Mouse (Mus musculus) kidney, postnatal 0 days (tissue): Measurements from ENCODE around the gene Kalrn. TPM values are rescaled to one million over a fixed set of nuclear protein-coding genes. Genes with fewer than 3 reads are reported as not detected.

ENCODE experiments used
- ATAC-seq: fragments of 200-750 bp; cut with Nextera tagmentation; replicated peaks from 2 replicates; pipeline ENCODE4 v1.8.0; 2017; ENCODE audit warnings: low read depth, moderate number of reproducible peaks, moderate TSS enrichment, moderate library complexity; ENCODE audit not compliant: low FRiP score
- DNase-seq: peaks from one replicate; pipeline ENCODE4 v3.0.0-alpha.2; 2016; ENCODE audit warnings: low spot score
- H3K27ac ChIP-seq: fragments of 300-500 bp; sonication (generic); 2 replicates; pipeline ENCODE4 v1.5.1; 2014; ENCODE audit warnings: mild to moderate bottlenecking
- H3K27me3 ChIP-seq: fragments of 300-500 bp; sonication (generic); 2 replicates; pipeline ENCODE4 v1.6.1; 2014; ENCODE audit warnings: low read length, mixed read lengths; ENCODE audit not compliant: insufficient read depth
- H3K36me3 ChIP-seq: fragments of 300-500 bp; sonication (generic); 2 replicates; pipeline ENCODE4 v1.6.1; 2014; ENCODE audit warnings: low read length, mixed read lengths; ENCODE audit not compliant: insufficient read depth
- H3K4me1 ChIP-seq: fragments of 300-500 bp; sonication (generic); replicated peaks from 2 replicates; pipeline ENCODE4 v1.6.1; 2014; ENCODE audit warnings: antibody characterized with exemption, low read length, mixed read lengths; ENCODE audit not compliant: insufficient read depth
- H3K4me2 ChIP-seq: fragments of 300-500 bp; sonication (generic); 2 replicates; pipeline ENCODE4 v1.6.1; 2014; ENCODE audit warnings: mild to moderate bottlenecking, low read length, moderate library complexity, mixed read lengths
- H3K4me3 ChIP-seq: fragments of 300-500 bp; sonication (generic); replicated peaks from 2 replicates; pipeline ENCODE4 v1.5.1; 2014; ENCODE audit warnings: low read depth, low read length
- H3K9ac ChIP-seq: fragments of 300-500 bp; sonication (generic); 2 replicates; pipeline ENCODE4 v1.6.1; 2014; ENCODE audit warnings: low read depth, low read length
- H3K9me3 ChIP-seq: fragments of 300-500 bp; sonication (generic); replicated peaks from 2 replicates; pipeline ENCODE4 v1.6.1; 2016; ENCODE audit warnings: low read length, inconsistent platforms, mixed read lengths
- CTCF ChIP-seq: IDR thresholded peaks from 2 replicates; pipeline ENCODE4 v1.5.1; 2016; ENCODE audit warnings: antibody characterized with exemption, low read depth, mild to moderate bottlenecking, moderate library complexity
- WGBS: fragments of 180-500 bp; shearing (Covaris S2); extraction: QIAGEN DNeasy Blood & Tissue Kit; methylation state at CpG from one replicate; pipeline ENCODE4 v1.1.7; 2014; 5-methylcytosine and 5-hydroxymethylcytosine counted together
- polyA plus RNA-seq: library from polyadenylated mRNA; unstranded; fragments of >200 nt; fragmentation: Nextera tagmentation; extraction: Ambion mirVana; gene quantifications from 2 replicates; pipeline ENCODE4 v1.2.1, GENCODE M21; 2015

Kalrn gene
- polyA plus RNA-seq, 1 experiment from 2014 or later, result 20.0 TPM

DNA sequence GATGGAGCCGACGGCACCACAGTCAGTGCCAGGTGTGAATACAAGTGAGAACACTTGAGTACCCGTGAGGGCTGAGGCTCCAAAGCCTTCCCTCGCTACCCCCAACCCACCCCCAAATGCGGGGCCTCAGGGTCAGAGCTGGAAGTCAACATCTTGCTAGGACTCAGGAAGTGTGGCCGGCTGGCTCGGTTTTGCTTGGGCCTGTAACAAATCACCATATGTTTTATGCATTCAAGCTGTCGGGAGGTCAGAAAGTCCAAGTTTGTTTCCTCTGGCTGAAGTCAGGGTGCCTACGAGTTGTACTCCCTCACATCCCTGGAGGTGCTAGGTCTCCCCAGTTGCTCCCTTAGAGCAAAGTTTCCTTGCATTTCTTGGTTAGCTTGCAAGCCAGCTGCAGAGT lies 633.7 kb downstream of the Kalrn start:
- Histone ChIP-seq H3K9me3 (no peaks in the 10 kb centered on the region), H3K9ac (no peak overlapping the region), H3K4me1 (peaks cover 34% of the 10 kb centered on the region), H3K36me3 (no peaks in the 10 kb centered on the region), H3K4me2 (no peak overlapping the region), H3K27me3 (no peaks in the 10 kb centered on the region), H3K4me3 (no peak overlapping the region), H3K27ac (no peak overlapping the region)
- ATAC-seq, result no peak
- WGBS, result 21% methylated on average over 9 of the region's 9 CpGs
- TF ChIP-seq CTCF, result no peak
- peak; percentile 81 for DNase-seq

GRCm38 (mm10) chr16:33939133-33939531 lies 634.2 kb downstream of the Kalrn start:
- Histone ChIP-seq H3K4me2 (no peak overlapping the region), H3K36me3 (no peaks in the 10 kb centered on the region), H3K4me1 (peaks cover 34% of the 10 kb centered on the region), H3K27ac (no peak overlapping the region), H3K27me3 (no peaks in the 10 kb centered on the region), H3K4me3 (no peak overlapping the region), H3K9me3 (no peaks in the 10 kb centered on the region), H3K9ac (no peak overlapping the region)
- 61% methylated on average over 2 of the region's 2 CpGs for WGBS
- DNase-seq, result no peak
- no peak for TF ChIP-seq CTCF
- no peak for ATAC-seq

DNA sequence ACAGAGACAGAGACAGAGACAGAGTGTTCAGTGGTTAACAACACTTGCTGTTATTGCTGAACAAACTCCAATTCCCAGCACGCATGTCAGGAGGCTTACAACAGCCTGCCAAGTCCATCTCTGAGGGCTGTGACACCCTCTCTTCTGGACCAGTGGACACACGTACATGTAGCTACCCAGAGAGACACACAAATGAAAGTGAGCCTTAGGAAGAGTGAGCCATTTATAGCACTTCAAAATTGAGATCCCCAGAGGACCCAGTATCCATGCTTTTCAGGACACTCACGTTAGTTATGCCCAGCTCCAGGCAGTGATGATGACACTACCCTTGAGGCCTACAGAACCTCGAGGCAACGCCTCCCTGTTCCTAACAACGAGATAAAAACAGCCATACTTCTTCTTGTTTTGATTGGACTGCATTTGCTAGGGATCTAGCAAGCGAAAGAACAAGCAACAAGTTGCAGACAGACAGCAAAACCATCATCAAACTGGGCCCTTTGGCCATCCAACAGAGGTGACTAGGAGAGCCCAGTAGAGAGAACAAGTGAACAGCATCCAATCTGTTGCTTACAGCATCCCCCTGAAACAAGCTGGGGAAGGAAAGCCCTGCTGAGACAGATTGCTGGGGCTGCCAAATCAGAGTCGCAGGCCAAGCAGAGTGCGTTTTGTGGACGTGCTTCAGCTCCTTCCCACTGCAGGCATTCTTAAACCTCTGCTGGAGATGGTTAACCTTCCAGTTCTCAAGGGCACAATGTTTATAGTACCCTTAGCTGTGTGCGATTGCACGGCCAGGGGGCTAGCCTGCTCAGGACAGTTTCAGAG lies 634.8 kb downstream of the Kalrn start:
- no peaks in the 10 kb centered on the region for H3K9me3 ChIP-seq
- no peak for TF ChIP-seq CTCF
- no peak overlapping the region for H3K4me2 ChIP-seq
- no peaks in the 10 kb centered on the region for H3K36me3 ChIP-seq
- no peak overlapping the region for H3K4me3 ChIP-seq
- ATAC-seq (no peak), DNase-seq (no peak)
- H3K4me1 ChIP-seq, result peaks cover 34% of the 10 kb centered on the region
- no peak overlapping the region for H3K9ac ChIP-seq
- H3K27me3 ChIP-seq, result no peaks in the 10 kb centered on the region
- 51% methylated on average over 12 of the region's 12 CpGs for WGBS
- H3K27ac ChIP-seq, result no peak overlapping the region

DNA sequence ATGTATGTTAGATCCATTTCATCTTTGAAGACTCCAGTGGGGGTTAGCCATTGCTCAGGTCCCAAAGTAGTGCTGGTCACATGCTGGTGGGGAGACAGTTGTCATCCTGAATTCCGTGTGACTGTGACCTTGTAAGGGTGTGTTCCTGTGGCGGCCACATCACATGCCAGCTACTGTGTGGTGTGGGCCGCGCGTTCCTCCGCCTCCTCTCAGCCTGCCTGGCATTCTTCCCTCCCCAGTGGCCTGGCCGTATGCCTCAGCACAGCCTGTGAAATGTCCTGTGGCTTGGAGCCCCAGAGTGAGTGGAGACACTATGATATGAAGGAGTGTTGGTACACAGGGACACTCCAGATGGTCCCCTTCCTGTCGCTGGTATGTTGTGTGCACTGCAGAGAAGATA lies 635.8 kb downstream of the Kalrn start:
- WGBS, result 73% methylated on average over 8 of the region's 8 CpGs
- no peak overlapping the region for H3K4me2 ChIP-seq
- peaks cover 31% of the 10 kb centered on the region for H3K4me1 ChIP-seq
- H3K27me3 ChIP-seq, result no peaks in the 10 kb centered on the region
- no peak overlapping the region for H3K9ac ChIP-seq
- no peaks in the 10 kb centered on the region for H3K9me3 ChIP-seq
- H3K36me3 ChIP-seq, result no peaks in the 10 kb centered on the region
- TF ChIP-seq CTCF, result no peak
- no peak overlapping the region for H3K4me3 ChIP-seq
- ATAC-seq, result no peak
- H3K27ac ChIP-seq, result no peak overlapping the region
- DNase-seq, result no peak

DNA sequence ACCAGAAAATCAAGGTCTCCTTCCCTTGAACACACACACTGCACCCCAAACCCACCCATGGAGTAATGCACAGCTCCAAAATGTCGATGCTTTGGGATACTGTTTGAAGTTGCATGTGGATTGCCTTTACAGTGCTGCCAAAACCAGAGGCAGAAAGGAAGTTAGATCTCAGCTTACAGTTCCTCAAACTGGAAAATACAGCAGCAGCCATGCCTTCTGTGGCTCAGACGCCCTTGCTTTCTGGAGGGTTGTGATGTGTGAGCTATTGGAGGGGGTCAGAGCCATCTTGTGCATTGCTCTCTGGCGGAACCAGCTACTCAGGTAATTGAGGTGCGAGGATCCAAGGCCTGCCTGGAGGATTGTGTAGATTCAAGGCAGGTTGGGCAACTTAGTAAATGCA lies 636.4 kb downstream of the Kalrn start:
- peaks cover 27% of the 10 kb centered on the region for H3K4me1 ChIP-seq
- no peaks in the 10 kb centered on the region for H3K9me3 ChIP-seq
- no peak for DNase-seq
- H3K4me2 ChIP-seq, result no peak overlapping the region
- no peak overlapping the region for H3K27ac ChIP-seq
- no peak overlapping the region for H3K9ac ChIP-seq
- no peaks in the 10 kb centered on the region for H3K27me3 ChIP-seq
- ATAC-seq, result no peak
- WGBS, result 83% methylated on average over 4 of the region's 4 CpGs
- TF ChIP-seq CTCF, result no peak
- H3K36me3 ChIP-seq, result no peaks in the 10 kb centered on the region
- no peak overlapping the region for H3K4me3 ChIP-seq

- DNase-seq (no peak), ATAC-seq (no peak)
- Histone ChIP-seq H3K9me3 (no peaks in the 10 kb centered on the region), H3K4me1 (peaks cover 18% of the 10 kb centered on the region; the same call in 1 of the 2 replicates), H3K9ac (no peak overlapping the region), H3K27me3 (no peaks in the 10 kb centered on the region), H3K4me3 (no peak overlapping the region), H3K27ac (no peak overlapping the region), H3K36me3 (no peaks in the 10 kb centered on the region), H3K4me2 (no peak overlapping the region)
- WGBS, result 82% methylated on average over 6 of the region's 6 CpGs
- no peak for TF ChIP-seq CTCF
Measured at GRCm38 (mm10) chr16:33935407-33935785, 637.9 kb downstream of the Kalrn start.
